Mouse (Mus musculus) MEL (cell line): ENCODE data around the gene Gm4846.
"Not testable (repeated sequence)": the region's sequence is repeated elsewhere in the genome, so short reads cannot be mapped to it uniquely, and the experiment has no call there.

Experiments
- ETS1 ChIP-seq: IDR thresholded peaks from 2 replicates; pipeline ENCODE4 v1.6.1; 2012; ENCODE audit warnings: low read depth, mild to moderate bottlenecking, inconsistent platforms, low read length, improper control_type of control experiment, moderate library complexity
- POLR2A ChIP-seq, 2 experiments: IDR thresholded peaks; 2 replicates each; pipeline ENCODE4 v1.6.1; 2011 to 2012; ENCODE audit warnings: low read length in 2 of 2, mild to moderate bottlenecking in 2 of 2, control low read depth in 1 of 2, improper control_type of control experiment in 1 of 2, low read depth in 1 of 2, moderate library complexity in 1 of 2; ENCODE audit not compliant: control insufficient read depth in 1 of 2, insufficient read depth in 1 of 2, poor library complexity in 1 of 2
- ZC3H11A ChIP-seq: IDR thresholded peaks from 2 replicates; pipeline ENCODE4 v1.6.1; 2012; ENCODE audit warnings: low read depth, mild to moderate bottlenecking, inconsistent platforms, low read length, improper control_type of control experiment

DNA sequence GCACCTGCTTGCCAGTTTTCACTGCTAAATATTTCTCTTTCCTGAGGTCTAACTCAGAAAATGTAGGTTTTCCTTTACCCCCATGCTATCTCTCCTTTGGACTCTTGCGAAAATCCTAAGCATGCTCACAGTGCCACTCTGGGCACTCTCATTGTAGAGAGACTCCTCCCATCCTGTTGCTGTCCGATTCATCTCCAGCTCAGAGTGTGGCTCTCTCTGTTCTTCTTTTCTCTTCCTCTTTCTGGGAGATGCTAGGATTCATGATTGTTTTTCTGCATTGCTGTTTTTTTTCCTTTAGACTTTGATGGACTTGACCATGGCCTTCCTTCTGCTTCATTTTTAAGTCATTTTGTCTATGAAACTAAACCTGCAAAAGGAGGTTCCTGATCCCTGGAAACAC is 27.3 kb upstream of the Gm4846 start:
- not testable (repeated sequence) for TF ChIP-seq ZC3H11A; ETS1; POLR2A (IDR thresholded peaks at IDR 0.05; ENCODE audit: control insufficient read depth in 1 of 2, insufficient read depth in 1 of 2, low read depth in 1 of 2, low read length in 2 of 2, poor library complexity in 1 of 2)
